Mouse (Mus musculus) naive thymus-derived CD4-positive, alpha-beta T cell, adult 2 months (primary cell): ENCODE results near the gene Chmp4b.

Source experiments
- DNase-seq: peaks from one replicate; pipeline ENCODE4 v3.0.0-alpha.2; 2011; ENCODE audit warnings: low read depth

The Chmp4b gene

GRCm38 (mm10) chr2:154641176-154641575 lies 10.3 kb upstream of the Chmp4b start:
- no peak for DNase-seq

- DNase-seq = no peak
Measured at GRCm38 (mm10) chr2:154642005-154642459, 9.5 kb upstream of the Chmp4b start.

- DNase-seq = no peak
Measured at GRCm38 (mm10) chr2:154642712-154643385, 8.7 kb upstream of the Chmp4b start.

- DNase-seq = peak; percentile 34
Measured at GRCm38 (mm10) chr2:154646634-154647033, 4.9 kb upstream of the Chmp4b start.

- peak; percentile 57 for DNase-seq
Measured at GRCm38 (mm10) chr2:154648086-154648485, 3.4 kb upstream of the Chmp4b start.

- DNase-seq = no peak
Measured at GRCm38 (mm10) chr2:154650404-154650803, 1.1 kb upstream of the Chmp4b start.

GRCm38 (mm10) chr2:154654976-154655375 lies 3.5 kb downstream of the Chmp4b start:
- DNase-seq = no peak

- DNase-seq = no peak
Measured at GRCm38 (mm10) chr2:154655878-154656414, 4.4 kb downstream of the Chmp4b start.

- peak; percentile 97 for DNase-seq
Measured at GRCm38 (mm10) chr2:154656710-154657485, 5.4 kb downstream of the Chmp4b start.

- peak; percentile 92 for DNase-seq
Measured at GRCm38 (mm10) chr2:154657486-154658237, 6.2 kb downstream of the Chmp4b start.

- DNase-seq = no peak
Measured at GRCm38 (mm10) chr2:154659070-154659469, 7.6 kb downstream of the Chmp4b start.

GRCm38 (mm10) chr2:154659531-154660074 lies 8.1 kb downstream of the Chmp4b start:
- peak; percentile 61 for DNase-seq

GRCm38 (mm10) chr2:154668680-154669079 lies 17.2 kb downstream of the Chmp4b start:
- DNase-seq = no peak

GRCm38 (mm10) chr2:154670106-154670505 lies 18.6 kb downstream of the Chmp4b start:
- no peak for DNase-seq

GRCm38 (mm10) chr2:154670741-154671140 lies 19.2 kb downstream of the Chmp4b start:
- DNase-seq = no peak

GRCm38 (mm10) chr2:154674008-154674407 lies 22.5 kb downstream of the Chmp4b start:
- no peak for DNase-seq

GRCm38 (mm10) chr2:154676653-154677609 lies 25.4 kb downstream of the Chmp4b start:
- no peak for DNase-seq

GRCm38 (mm10) chr2:154677651-154678139 lies 26.2 kb downstream of the Chmp4b start:
- no peak for DNase-seq

GRCm38 (mm10) chr2:154678995-154679394 lies 27.5 kb downstream of the Chmp4b start:
- no peak for DNase-seq

- DNase-seq = no peak
Measured at GRCm38 (mm10) chr2:154680337-154680736, 28.8 kb downstream of the Chmp4b start.

- no peak for DNase-seq
Measured at GRCm38 (mm10) chr2:154680941-154681340, 29.4 kb downstream of the Chmp4b start.
